Mouse (Mus musculus): ENCODE results near the gene Bicral.

DNA sequence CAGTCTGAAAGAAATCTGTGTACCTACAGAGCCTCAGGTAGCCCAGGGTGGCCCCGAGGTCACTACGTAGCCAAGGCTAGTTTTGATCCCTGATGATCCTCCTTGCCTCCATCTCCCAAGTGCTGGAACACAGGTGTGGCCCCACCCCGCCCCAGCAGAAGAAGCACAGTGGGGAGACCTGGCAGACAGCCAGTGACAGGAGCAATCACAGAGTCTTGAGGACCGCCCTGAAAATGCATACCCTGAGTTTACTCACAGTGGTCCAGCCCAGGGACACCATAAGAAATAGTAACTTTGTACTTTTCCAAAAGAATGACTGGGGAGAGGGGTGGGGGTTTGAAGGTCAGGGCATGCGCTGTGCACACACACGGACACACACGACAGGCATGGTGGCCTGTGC lies 37.7 kb downstream of the Bicral start:
- no peak for TF ChIP-seq CTCF (IDR thresholded peaks at IDR 0.05)
- TF ChIP-seq EP300 (IDR thresholded peaks at IDR 0.05; ENCODE audit: insufficient read depth, low read depth, low read length) = no peak
- no peak for TF ChIP-seq POLR2A (IDR thresholded peaks at IDR 0.05; ENCODE audit: insufficient read depth, low read depth, low read length)
